Mouse (Mus musculus) hindbrain, embryonic 16.5 days (tissue): ENCODE measurements around the gene Clec18a. TPM values are rescaled to one million over a fixed set of nuclear protein-coding genes. Genes with fewer than 3 reads are reported as not detected.

Experiments
- ATAC-seq: fragments of 200-750 bp; cut with Nextera tagmentation; 2 replicates; pipeline ENCODE4 v1.8.0; 2017; ENCODE audit warnings: moderate TSS enrichment, moderate library complexity
- H3K27ac ChIP-seq: fragments of 300-500 bp; sonication (generic); 2 replicates; pipeline ENCODE4 v1.5.1; 2014; ENCODE audit warnings: low read depth, mild to moderate bottlenecking, control low read depth, low read length, moderate library complexity
- H3K27me3 ChIP-seq: fragments of 300-500 bp; sonication (generic); replicated peaks from 2 replicates; pipeline ENCODE4 v1.6.1; 2014; ENCODE audit warnings: low read length; ENCODE audit not compliant: control insufficient read depth, insufficient read depth
- H3K36me3 ChIP-seq: fragments of 300-500 bp; sonication (generic); 2 replicates; pipeline ENCODE4 v1.6.1; 2014; ENCODE audit warnings: mild to moderate bottlenecking, low read length, moderate library complexity, mixed read lengths; ENCODE audit not compliant: control insufficient read depth, insufficient read depth
- H3K4me1 ChIP-seq: fragments of 300-500 bp; sonication (generic); 2 replicates; pipeline ENCODE4 v1.6.1; 2014; ENCODE audit warnings: low read depth, low read length; ENCODE audit not compliant: control insufficient read depth, insufficient read depth
- H3K4me2 ChIP-seq: fragments of 300-500 bp; sonication (generic); 2 replicates; pipeline ENCODE4 v1.6.1; 2014; ENCODE audit warnings: mild to moderate bottlenecking, low read length, control low read depth, moderate library complexity
- H3K4me3 ChIP-seq: fragments of 300-500 bp; sonication (generic); 2 replicates; pipeline ENCODE4 v1.5.1; 2014; ENCODE audit warnings: mild to moderate bottlenecking, low read length, control low read depth, moderate library complexity
- H3K9ac ChIP-seq: fragments of 300-500 bp; sonication (generic); 2 replicates; pipeline ENCODE4 v1.6.1; 2014; ENCODE audit warnings: low read depth, mild to moderate bottlenecking, control low read depth, low read length, moderate library complexity
- H3K9me3 ChIP-seq: fragments of 300-500 bp; sonication (generic); 2 replicates; pipeline ENCODE4 v1.6.1; 2014; ENCODE audit warnings: mild to moderate bottlenecking, low read length, moderate library complexity; ENCODE audit not compliant: control insufficient read depth
- WGBS: fragments of 180-500 bp; shearing (Covaris S2); extraction: QIAGEN DNeasy Blood & Tissue Kit; methylation state at CpG from one replicate; pipeline ENCODE4 v1.1.7; 2014; 5-methylcytosine and 5-hydroxymethylcytosine counted together
- polyA plus RNA-seq: library from polyadenylated mRNA; unstranded; fragments of >200 nt; fragmentation: Nextera tagmentation; extraction: Ambion mirVana; gene quantifications from 2 replicates; pipeline ENCODE4 v1.2.1, GENCODE M21; 2015

Gene Clec18a
- polyA plus RNA-seq, 1 experiment from 2014 or later, result 0.49 TPM

DNA sequence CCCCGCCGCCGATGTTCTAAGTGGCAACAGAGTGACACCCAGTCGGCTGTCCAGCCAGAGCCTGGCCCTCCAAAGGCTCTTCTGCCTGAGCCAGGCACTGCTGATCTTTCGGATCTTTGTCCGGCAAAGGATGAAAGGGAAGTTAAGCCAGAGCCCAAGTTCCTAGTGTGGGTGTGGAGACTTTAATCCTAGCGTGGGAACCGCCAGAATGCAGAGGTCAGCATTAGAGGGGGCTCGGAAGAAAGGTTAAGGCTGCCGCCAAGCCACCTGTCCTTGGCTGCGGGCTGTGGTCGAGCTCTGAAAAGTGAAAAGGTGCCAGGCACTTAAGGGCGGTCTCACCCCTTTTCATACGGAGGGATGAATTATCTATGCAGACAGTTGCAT, 30.5 kb downstream of the Clec18a start:
- Histone ChIP-seq H3K4me2 (peak overlapping the region; percentile 75), H3K9me3 (no peaks in the 10 kb centered on the region), H3K4me1 (peaks cover 21% of the 10 kb centered on the region), H3K27ac (peak overlapping the region; percentile 72), H3K27me3 (no peaks in the 10 kb centered on the region), H3K36me3 (no peaks in the 10 kb centered on the region; the same call in 1 of the 2 replicates), H3K9ac (peak overlapping the region; percentile 58), H3K4me3 (peak overlapping the region; percentile 55)
- 1% methylated on average over 14 of the region's 14 CpGs for WGBS
- ATAC-seq, result peak; percentile 15

DNA sequence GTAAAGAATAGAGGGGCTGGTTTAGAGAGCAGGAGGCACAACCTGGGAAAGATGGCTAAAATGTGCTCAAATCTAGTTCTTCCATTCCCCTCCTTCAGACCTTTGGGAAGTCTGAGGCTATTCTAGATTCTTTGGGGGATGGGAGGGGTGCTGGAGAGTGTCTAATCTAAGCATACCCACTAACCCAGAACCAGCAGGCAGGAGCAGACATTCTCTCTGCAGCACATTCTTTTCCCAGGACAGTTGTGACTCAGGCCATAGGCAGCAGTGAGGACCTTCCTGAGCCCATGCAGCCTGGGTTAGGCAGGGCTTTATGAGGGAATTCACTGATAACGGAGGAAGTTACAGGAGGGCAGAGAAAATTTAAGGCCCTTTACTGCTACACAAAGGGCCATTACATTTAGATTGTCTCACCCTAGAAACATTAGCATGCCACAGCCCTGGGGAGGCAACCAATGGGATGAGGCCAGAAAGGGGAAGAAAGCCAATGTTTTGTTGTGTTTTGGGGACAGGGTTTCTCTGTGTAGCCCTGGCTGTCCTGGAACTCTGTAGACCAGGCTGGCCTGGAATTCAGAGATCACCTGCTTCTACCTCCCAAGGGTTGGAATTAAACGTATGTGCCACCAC, 33.2 kb downstream of the Clec18a start:
- H3K36me3 ChIP-seq, result peaks cover 14% of the 10 kb centered on the region

DNA sequence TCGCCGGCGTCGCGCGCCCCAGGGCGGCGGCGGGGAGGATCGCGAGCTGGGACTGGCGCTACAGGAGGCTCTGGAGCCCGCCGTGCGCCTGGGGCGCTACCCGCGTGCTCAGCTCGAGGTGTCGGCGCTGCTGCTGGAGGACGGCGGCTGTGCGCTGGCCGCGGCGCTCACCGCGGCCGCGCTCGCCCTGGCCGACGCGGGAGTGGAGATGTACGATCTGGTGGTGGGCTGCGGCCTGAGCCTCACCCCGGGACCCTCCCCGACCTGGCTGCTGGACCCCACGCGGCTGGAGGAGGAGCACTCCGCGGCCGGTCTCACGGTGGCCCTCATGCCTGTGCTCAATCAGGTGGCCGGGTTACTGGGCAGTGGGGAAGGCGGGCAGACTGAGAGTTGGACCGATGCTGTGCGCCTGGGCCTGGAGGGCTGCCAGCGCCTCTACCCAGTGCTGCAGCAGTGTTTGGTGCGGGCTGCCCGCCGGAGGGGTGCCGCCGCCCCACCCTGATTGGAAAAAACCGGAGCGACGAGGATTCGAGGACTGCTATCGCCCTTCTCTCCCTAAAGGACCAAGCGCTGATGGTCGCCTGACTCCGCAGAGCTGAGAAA, 35.4 kb downstream of the Clec18a start:
- ATAC-seq, result 0 out of 2 replicates have a peak, but pooled peaks have one; percentile 16
- WGBS, result under 1% methylated on average over 37 of the region's 63 CpGs

More for the DNA sequence above, 33.2 kb downstream of the Clec18a start:
- Histone ChIP-seq H3K4me2 (no peak overlapping the region), H3K4me3 (no peak overlapping the region), H3K9ac (no peak overlapping the region), H3K27ac (no peak overlapping the region), H3K27me3 (no peaks in the 10 kb centered on the region), H3K9me3 (no peaks in the 10 kb centered on the region), H3K4me1 (peaks cover 21% of the 10 kb centered on the region)
- ATAC-seq, result no peak
- WGBS, result 69% methylated on average over 2 of the region's 2 CpGs

DNA sequence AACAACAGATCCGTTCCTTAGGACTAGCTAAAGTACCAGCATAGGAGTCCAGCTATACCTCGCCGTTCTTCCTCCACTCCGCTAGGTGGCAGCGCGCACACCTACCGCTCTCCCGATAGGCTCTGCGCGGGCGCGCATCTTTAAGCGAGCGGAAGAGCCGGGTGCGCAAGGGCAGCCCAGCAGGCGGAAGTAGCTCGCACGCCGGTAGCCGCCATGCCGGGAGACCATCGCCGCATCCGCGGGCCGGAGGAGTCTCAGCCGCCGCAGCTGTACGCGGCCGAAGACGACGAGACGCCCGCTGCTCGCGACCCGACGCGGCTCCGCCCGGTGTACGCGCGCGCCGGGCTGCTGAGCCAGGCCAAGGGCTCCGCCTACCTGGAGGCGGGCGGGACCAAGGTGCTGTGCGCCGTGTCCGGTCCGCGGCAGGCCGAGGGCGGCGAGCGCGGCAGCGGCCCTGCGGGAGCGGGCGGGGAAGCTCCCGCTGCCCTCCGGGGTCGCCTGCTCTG, 36.0 kb downstream of the Clec18a start, which contains the start of gene Exosc6:
Gene Exosc6, plus strand, starts transcription at position 182 of the 506 bp plus-strand sequence.
- H3K36me3 ChIP-seq, result peaks cover 41% of the 10 kb centered on the region
- peaks cover 19% of the 10 kb centered on the region for H3K4me1 ChIP-seq
- H3K27me3 ChIP-seq, result no peaks in the 10 kb centered on the region
- peak; percentile 97 for ATAC-seq
- H3K4me2 ChIP-seq, result peak within 1 kb of the TSS; percentile 85
- peak within 1 kb of the TSS; percentile 70 for H3K9ac ChIP-seq
- under 1% methylated on average over 65 of the region's 68 CpGs for WGBS
- peak within 1 kb of the TSS; percentile 84 for H3K27ac ChIP-seq
- H3K4me3 ChIP-seq, result peak within 1 kb of the TSS; percentile 98
- H3K9me3 ChIP-seq, result no peaks in the 10 kb centered on the region

More for the DNA sequence above, 35.4 kb downstream of the Clec18a start:
- Histone ChIP-seq H3K9me3 (no peaks in the 10 kb centered on the region), H3K9ac (peak overlapping the region; percentile 70), H3K4me1 (peaks cover 21% of the 10 kb centered on the region), H3K27ac (peak overlapping the region; percentile 84), H3K27me3 (no peaks in the 10 kb centered on the region), H3K4me3 (peak overlapping the region; percentile 98), H3K4me2 (peak overlapping the region; percentile 85), H3K36me3 (peaks cover 35% of the 10 kb centered on the region)

DNA sequence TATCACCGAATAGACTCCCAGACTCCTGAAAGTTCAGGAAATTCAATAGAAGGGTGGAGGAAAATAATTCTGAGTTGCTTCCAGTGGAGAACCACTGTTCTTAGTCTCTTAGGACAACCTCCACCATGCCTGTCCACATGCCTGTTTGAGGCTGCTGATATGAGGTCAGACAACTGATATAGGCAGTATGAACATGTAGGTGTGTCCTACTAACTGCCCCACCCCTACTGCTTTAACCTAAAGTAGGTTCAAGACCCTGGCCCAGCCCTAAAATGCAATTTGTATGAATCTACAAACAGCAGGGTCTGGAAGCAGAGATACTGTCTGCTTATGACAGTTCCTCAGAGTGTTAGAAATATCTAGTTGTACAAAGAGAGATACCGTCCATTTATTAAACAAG, 36.6 kb downstream of the Clec18a start:
- Histone ChIP-seq H3K4me2 (no peak overlapping the region), H3K9me3 (no peaks in the 10 kb centered on the region), H3K36me3 (peaks cover 44% of the 10 kb centered on the region), H3K27ac (no peak overlapping the region), H3K9ac (no peak overlapping the region), H3K4me3 (no peak overlapping the region), H3K4me1 (peaks cover 13% of the 10 kb centered on the region), H3K27me3 (no peaks in the 10 kb centered on the region)
- peak; percentile 31 for ATAC-seq
- 65% methylated on average over 2 of the region's 2 CpGs for WGBS

DNA sequence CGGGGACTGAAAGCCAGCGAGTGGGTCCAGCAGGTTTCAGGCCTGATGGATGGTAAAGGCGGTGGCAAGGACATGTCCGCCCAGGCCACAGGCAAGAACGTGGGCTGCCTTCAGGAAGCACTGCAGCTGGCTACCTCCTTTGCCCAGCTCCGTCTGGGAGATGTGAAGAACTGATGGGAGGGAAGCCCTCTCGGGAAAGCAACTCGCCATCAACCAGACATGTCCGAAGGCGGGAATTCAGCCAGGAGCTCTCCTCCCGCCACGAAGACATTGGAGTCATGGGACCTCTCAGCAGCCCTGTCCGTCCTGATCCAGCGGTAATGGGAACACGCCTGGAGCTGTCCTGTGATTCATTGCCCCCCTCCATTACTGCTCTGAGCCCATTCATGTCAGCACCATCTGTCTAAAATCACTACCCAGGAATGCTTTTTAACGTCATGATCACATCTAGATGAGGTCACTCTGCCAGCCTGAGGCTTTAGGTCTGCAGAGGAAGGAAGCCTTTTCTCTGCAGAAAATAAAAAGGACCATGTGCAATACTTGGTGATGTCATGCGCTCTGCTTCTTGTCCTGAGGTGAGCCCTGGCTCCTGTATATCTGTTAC, 37.1 kb downstream of the Clec18a start:
- ATAC-seq, result no peak
- H3K4me3 ChIP-seq, result no peak overlapping the region
- H3K4me1 ChIP-seq, result peaks cover 12% of the 10 kb centered on the region
- 90% methylated on average over 16 of the region's 17 CpGs for WGBS
- H3K36me3 ChIP-seq, result peaks cover 49% of the 10 kb centered on the region
- H3K27me3 ChIP-seq, result no peaks in the 10 kb centered on the region
- no peak overlapping the region for H3K4me2 ChIP-seq
- no peaks in the 10 kb centered on the region for H3K9me3 ChIP-seq
- no peak overlapping the region; the same call in 1 of the 2 replicates for H3K9ac ChIP-seq
- H3K27ac ChIP-seq, result no peak overlapping the region

DNA sequence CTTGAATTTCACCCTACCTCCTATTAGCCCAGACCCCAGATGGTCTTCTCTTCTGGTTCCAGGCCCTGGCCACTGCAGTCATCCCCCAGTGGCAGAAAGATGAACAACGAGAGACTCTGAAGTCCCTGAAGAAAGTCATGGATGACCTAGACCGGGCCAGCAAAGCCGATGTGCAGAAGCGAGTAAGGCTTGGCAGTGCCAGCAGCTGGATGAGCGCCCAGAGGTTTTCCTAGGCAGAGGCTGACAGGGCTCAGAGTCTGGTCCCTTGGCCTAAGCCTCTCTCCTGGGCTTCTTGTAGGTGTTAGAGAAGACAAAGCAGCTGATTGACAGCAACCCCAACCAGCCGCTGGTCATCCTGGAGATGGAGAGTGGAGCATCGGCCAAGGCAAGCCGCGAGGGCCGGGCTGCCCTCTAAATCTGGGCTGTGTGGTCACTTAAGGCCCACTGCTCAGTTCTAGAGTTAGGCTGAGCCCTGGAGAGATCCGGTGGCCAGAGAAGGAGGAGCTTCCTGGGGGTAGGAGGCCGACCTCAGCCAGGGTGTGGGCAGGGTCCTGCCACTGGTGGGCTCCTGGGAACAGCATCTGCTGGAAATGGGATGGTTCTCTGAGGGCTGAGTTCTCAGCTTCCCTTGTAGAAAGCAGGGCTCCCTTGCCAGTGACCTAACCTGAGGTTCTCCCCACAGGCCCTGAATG, 38.3 kb downstream of the Clec18a start:
- WGBS, result 96% methylated on average over 12 of the region's 12 CpGs
- H3K4me2 ChIP-seq, result no peak overlapping the region
- no peaks in the 10 kb centered on the region for H3K9me3 ChIP-seq
- H3K4me1 ChIP-seq, result peaks cover 12% of the 10 kb centered on the region
- H3K4me3 ChIP-seq, result no peak overlapping the region
- no peak for ATAC-seq
- H3K9ac ChIP-seq, result no peak overlapping the region
- no peak overlapping the region for H3K27ac ChIP-seq
- H3K27me3 ChIP-seq, result no peaks in the 10 kb centered on the region
- peaks cover 60% of the 10 kb centered on the region for H3K36me3 ChIP-seq

DNA sequence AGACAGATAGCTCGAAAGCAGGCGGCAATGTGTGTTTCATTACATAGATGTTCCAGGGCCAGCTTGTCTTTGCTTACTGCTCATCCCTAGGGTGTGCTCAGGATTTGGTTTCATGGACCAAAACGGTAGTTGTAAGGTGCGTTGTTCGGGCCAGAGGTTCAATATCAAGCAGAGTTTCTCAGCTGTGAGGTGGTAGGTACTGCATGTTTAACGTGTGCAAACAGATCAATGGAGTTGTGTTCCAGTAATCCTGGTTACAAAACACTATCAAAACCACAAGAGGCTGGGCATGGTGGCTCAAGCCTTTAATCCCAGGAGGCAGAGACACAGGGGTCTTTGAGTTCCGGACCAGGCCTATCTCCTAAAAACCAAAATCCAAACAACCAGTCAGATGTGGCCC, 43.1 kb downstream of the Clec18a start:
- Histone ChIP-seq H3K4me2 (no peak overlapping the region), H3K4me1 (no peaks in the 10 kb centered on the region), H3K9ac (no peak overlapping the region), H3K4me3 (no peak overlapping the region), H3K27ac (no peak overlapping the region), H3K36me3 (peaks cover 90% of the 10 kb centered on the region), H3K27me3 (no peaks in the 10 kb centered on the region), H3K9me3 (no peaks in the 10 kb centered on the region)
- 97% methylated on average over 7 of the region's 7 CpGs for WGBS
- no peak for ATAC-seq

DNA sequence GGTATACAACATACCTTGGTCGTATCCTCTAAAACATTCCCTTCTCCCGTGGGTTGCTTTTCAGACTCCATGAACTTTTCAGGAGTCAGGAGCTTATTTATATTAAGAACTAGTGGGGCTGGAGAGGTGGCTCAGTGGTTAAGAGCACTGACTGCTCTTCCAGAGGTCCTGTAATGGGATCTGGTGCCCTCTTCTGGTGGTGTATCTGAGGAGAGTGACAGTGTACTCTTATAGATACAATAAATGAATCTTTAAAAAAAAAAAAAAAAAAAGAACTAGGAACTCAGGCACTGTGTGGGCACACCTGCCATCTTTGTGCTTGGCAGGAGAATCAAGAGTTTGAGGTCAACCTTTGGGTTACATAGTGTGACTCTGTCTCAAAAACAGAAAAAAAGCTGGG, 43.5 kb downstream of the Clec18a start:
- WGBS, result 97% methylated on average over 2 of the region's 2 CpGs
- H3K36me3 ChIP-seq, result peaks cover 87% of the 10 kb centered on the region

More for the DNA sequence above, 43.5 kb downstream of the Clec18a start:
- H3K4me2 ChIP-seq, result no peak overlapping the region
- no peak overlapping the region for H3K9ac ChIP-seq
- ATAC-seq, result no peak
- no peak overlapping the region for H3K4me3 ChIP-seq
- no peak overlapping the region for H3K27ac ChIP-seq
- no peaks in the 10 kb centered on the region for H3K4me1 ChIP-seq
- no peaks in the 10 kb centered on the region for H3K27me3 ChIP-seq
- H3K9me3 ChIP-seq, result no peaks in the 10 kb centered on the region
